Mouse (Mus musculus): ENCODE data around the gene Hoxa13.

The Hoxa13 gene

GRCm38 (mm10) chr6:52224895-52225611 is 35.6 kb downstream of the Hoxa13 start:
- no peak for DNase-seq (ENCODE audit: extremely low spot score, low read depth, low spot score)

- DNase-seq (ENCODE audit: extremely low spot score, low read depth, low spot score) = no peak
Measured at GRCm38 (mm10) chr6:52223939-52224760, 36.5 kb downstream of the Hoxa13 start.

- DNase-seq (ENCODE audit: extremely low spot score, low read depth, low spot score) = no peak
Measured at GRCm38 (mm10) chr6:52222729-52223128, 38.0 kb downstream of the Hoxa13 start.

- no peak for DNase-seq (ENCODE audit: extremely low spot score, low read depth, low spot score)
Measured at GRCm38 (mm10) chr6:52221993-52222685, 38.5 kb downstream of the Hoxa13 start.

- no peak for DNase-seq (ENCODE audit: extremely low spot score, low read depth, low spot score)
Measured at GRCm38 (mm10) chr6:52221337-52221992, 39.2 kb downstream of the Hoxa13 start, which contains the start of gene Hoxa7. TSS of gene Hoxa7 (minus strand) at chr6:52221854.

- DNase-seq (ENCODE audit: extremely low spot score, low read depth, low spot score) = no peak
Measured at GRCm38 (mm10) chr6:52220865-52221310, 39.8 kb downstream of the Hoxa13 start.

GRCm38 (mm10) chr6:52220003-52220864 is 40.4 kb downstream of the Hoxa13 start:
- DNase-seq (ENCODE audit: extremely low spot score, low read depth, low spot score) = no peak

GRCm38 (mm10) chr6:52219234-52219942 is 41.3 kb downstream of the Hoxa13 start:
- DNase-seq (ENCODE audit: extremely low spot score, low read depth, low spot score) = no peak

- DNase-seq (ENCODE audit: extremely low spot score, low read depth, low spot score) = no peak
Measured at GRCm38 (mm10) chr6:52218643-52219215, 42.0 kb downstream of the Hoxa13 start.

- no peak for DNase-seq (ENCODE audit: extremely low spot score, low read depth, low spot score)
Measured at GRCm38 (mm10) chr6:52217895-52218642, 42.6 kb downstream of the Hoxa13 start.

- no peak for DNase-seq (ENCODE audit: extremely low spot score, low read depth, low spot score)
Measured at GRCm38 (mm10) chr6:52217459-52217768, 43.3 kb downstream of the Hoxa13 start.

- DNase-seq (ENCODE audit: extremely low spot score, low read depth, low spot score) = no peak
Measured at GRCm38 (mm10) chr6:52216691-52217458, 43.8 kb downstream of the Hoxa13 start.

GRCm38 (mm10) chr6:52215771-52216535 is 44.7 kb downstream of the Hoxa13 start:
- DNase-seq (ENCODE audit: extremely low spot score, low read depth, low spot score) = no peak

- DNase-seq (ENCODE audit: extremely low spot score, low read depth, low spot score) = no peak
Measured at GRCm38 (mm10) chr6:52215070-52215469, 45.6 kb downstream of the Hoxa13 start.

- no peak for DNase-seq (ENCODE audit: extremely low spot score, low read depth, low spot score)
Measured at GRCm38 (mm10) chr6:52214271-52214670, 46.4 kb downstream of the Hoxa13 start.

GRCm38 (mm10) chr6:52213119-52213986 is 47.3 kb downstream of the Hoxa13 start, which contains the start of the genes Hoxa3 and Gm28308:
TSS of gene Hoxa3 (minus strand) at chr6:52213336.
TSS of gene Gm28308 (minus strand) at chr6:52213339.
- peak; percentile 91 for DNase-seq (ENCODE audit: extremely low spot score, low read depth, low spot score)
